In the genomic region with DNA sequence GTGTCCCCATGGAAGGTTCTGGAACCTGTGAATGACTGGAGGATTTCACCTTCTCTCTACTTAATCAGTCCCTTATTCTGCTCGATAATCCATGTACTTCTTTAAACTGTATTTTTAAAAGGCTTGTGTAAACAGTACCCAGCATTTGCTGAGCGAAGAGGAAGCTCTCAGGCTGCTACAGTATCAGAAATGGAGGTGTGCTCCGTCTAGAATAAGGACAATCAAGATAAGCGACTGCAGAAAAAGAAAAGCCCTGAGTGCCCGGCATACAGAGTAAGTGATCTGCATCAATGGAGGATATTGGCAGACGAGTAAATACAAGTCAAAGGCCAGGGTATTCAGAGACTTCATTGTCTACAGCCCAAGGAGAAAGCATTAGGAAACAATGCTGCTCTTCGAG, we compare ENCODE assay signal across 29 mouse cellular contexts. TPM values are rescaled to one million over a fixed set of nuclear protein-coding genes. Genes with fewer than 3 reads are reported as not detected.
"Had no signal": no experiment of that assay in that cellular context is flagged by ENCODE, and none has a peak within 500 bp of the region (broad histone marks: within the 10 kb centered on the region; RNA-seq: fewer than 3 reads in every experiment).

No protein-coding gene starts in this region.

- H3K9ac ChIP-seq: limb, embryonic 12.5 days; limb, embryonic 13.5 days; limb, embryonic 15.5 days; liver, embryonic 12.5 days; liver, embryonic 13.5 days; liver, embryonic 14.5 days; liver, embryonic 15.5 days; liver, postnatal 0 days; lung, embryonic 14.5 days; lung, embryonic 15.5 days; midbrain, embryonic 12.5 days; midbrain, embryonic 13.5 days; midbrain, embryonic 15.5 days; neural tube, embryonic 12.5 days had no signal

- DNase-seq: left cerebral cortex, postnatal 4 days; liver; liver, embryonic 13.5 days; liver, postnatal 0 days; lung, adult 18-20 months; lung, adult 2 months; lung, embryonic 14.5 days; lung, postnatal 10 days; lung, postnatal 14 days; lung, postnatal 36 days; lung, postnatal 4 days; midbrain, embryonic 14.5 days had no signal

- H3K9me3 ChIP-seq: limb, embryonic 10.5 days; limb, embryonic 12.5 days; limb, embryonic 13.5 days; limb, embryonic 15.5 days; liver, embryonic 12.5 days; liver, embryonic 13.5 days; liver, embryonic 15.5 days; lung, embryonic 15.5 days; megakaryocyte, embryonic 14.5 days; midbrain, embryonic 10.5 days; midbrain, embryonic 12.5 days; midbrain, embryonic 13.5 days; midbrain, embryonic 15.5 days; neural tube, embryonic 12.5 days had no signal

- H3K4me3 ChIP-seq: limb, embryonic 10.5 days; limb, embryonic 12.5 days; limb, embryonic 13.5 days; limb, embryonic 15.5 days; liver, embryonic 12.5 days; liver, embryonic 13.5 days; liver, embryonic 15.5 days; lung, embryonic 15.5 days; megakaryocyte, embryonic 14.5 days; midbrain, embryonic 10.5 days; midbrain, embryonic 12.5 days; midbrain, embryonic 13.5 days; midbrain, embryonic 15.5 days; myocyte; neural tube, embryonic 12.5 days had no signal

- H3K4me1 ChIP-seq: liver, embryonic 13.5 days; liver, embryonic 15.5 days; lung, embryonic 15.5 days had no signal

- H3K36me3 ChIP-seq: limb, embryonic 10.5 days; limb, embryonic 12.5 days; limb, embryonic 13.5 days; limb, embryonic 15.5 days; liver, embryonic 12.5 days; liver, embryonic 13.5 days; liver, embryonic 15.5 days; lung, embryonic 15.5 days; midbrain, embryonic 10.5 days; midbrain, embryonic 12.5 days; midbrain, embryonic 13.5 days; midbrain, embryonic 15.5 days; neural tube, embryonic 12.5 days had no signal

- H3K27me3 ChIP-seq: limb, embryonic 12.5 days; limb, embryonic 13.5 days; limb, embryonic 15.5 days; liver, embryonic 12.5 days; liver, embryonic 13.5 days; liver, embryonic 15.5 days; lung, embryonic 15.5 days; megakaryocyte, embryonic 14.5 days; midbrain, embryonic 12.5 days; midbrain, embryonic 15.5 days; neural tube, embryonic 12.5 days had no signal

- H3K27ac ChIP-seq: limb, embryonic 10.5 days; limb, embryonic 12.5 days; limb, embryonic 13.5 days; limb, embryonic 15.5 days; liver, embryonic 12.5 days; liver, embryonic 13.5 days; liver, embryonic 14.5 days; liver, embryonic 15.5 days; lung, embryonic 15.5 days; macrophage; midbrain, embryonic 10.5 days; midbrain, embryonic 12.5 days; midbrain, embryonic 13.5 days; midbrain, embryonic 15.5 days; neural tube, embryonic 12.5 days had no signal

RNA-seq across cellular contexts. Expression of a gene that starts 26.3 kb away (rescaled TPM):
- total RNA-seq: liver, adult 2 months had no signal
